Mouse (Mus musculus) embryonic facial prominence, embryonic 14.5 days (tissue): ENCODE measurements around the gene Efcc1. TPM values are rescaled to one million over a fixed set of nuclear protein-coding genes. Genes with fewer than 3 reads are reported as not detected.

ENCODE experiments used
- ATAC-seq: fragments of 200-750 bp; cut with Nextera tagmentation; 2 replicates; pipeline ENCODE4 v1.8.0; 2017; ENCODE audit warnings: low read depth, moderate number of reproducible peaks, moderate TSS enrichment
- DNase-seq: peaks from one replicate; pipeline ENCODE4 v3.0.0-alpha.2; 2015; ENCODE audit warnings: low spot score
- H3K27ac ChIP-seq: fragments of 300-500 bp; sonication (generic); replicated peaks from 2 replicates; pipeline ENCODE4 v1.5.1; 2014; ENCODE audit warnings: low read depth, mild to moderate bottlenecking, low read length, moderate library complexity
- H3K27me3 ChIP-seq: fragments of 300-500 bp; sonication (generic); replicated peaks from 2 replicates; pipeline ENCODE4 v1.6.1; 2014; ENCODE audit warnings: low read length; ENCODE audit not compliant: control insufficient read depth, insufficient read depth
- H3K36me3 ChIP-seq: fragments of 300-500 bp; sonication (generic); 2 replicates; pipeline ENCODE4 v1.6.1; 2014; ENCODE audit warnings: low read length, mixed read lengths; ENCODE audit not compliant: control insufficient read depth, insufficient read depth
- H3K4me1 ChIP-seq: fragments of 300-500 bp; sonication (generic); 2 replicates; pipeline ENCODE4 v1.6.1; 2014; ENCODE audit warnings: antibody characterized with exemption, low read length; ENCODE audit not compliant: control insufficient read depth, insufficient read depth
- H3K4me2 ChIP-seq: fragments of 300-500 bp; sonication (generic); 2 replicates; pipeline ENCODE4 v1.6.1; 2014; ENCODE audit warnings: low read depth, mild to moderate bottlenecking, low read length, moderate library complexity, mixed read lengths
- H3K4me3 ChIP-seq: fragments of 300-500 bp; sonication (generic); 2 replicates; pipeline ENCODE4 v1.5.1; 2014; ENCODE audit warnings: low read depth, mild to moderate bottlenecking, low read length
- H3K9ac ChIP-seq: fragments of 300-500 bp; sonication (generic); 2 replicates; pipeline ENCODE4 v1.6.1; 2014; ENCODE audit warnings: low read depth, mild to moderate bottlenecking, low read length, moderate library complexity, mixed read lengths
- H3K9me3 ChIP-seq: fragments of 300-500 bp; sonication (generic); 2 replicates; pipeline ENCODE4 v1.6.1; 2016; ENCODE audit warnings: low read length; ENCODE audit not compliant: control insufficient read depth
- WGBS: fragments of 180-500 bp; shearing (Covaris S2); extraction: QIAGEN DNeasy Blood & Tissue Kit; methylation state at CpG from one replicate; pipeline ENCODE4 v1.1.7; 2014; 5-methylcytosine and 5-hydroxymethylcytosine counted together
- polyA plus RNA-seq: library from polyadenylated mRNA; unstranded; fragments of >200 nt; fragmentation: Nextera tagmentation; extraction: Ambion mirVana; gene quantifications from 2 replicates; pipeline ENCODE4 v1.2.1, GENCODE M21; 2014

Gene Efcc1
- polyA plus RNA-seq, 1 experiment from 2014 or later: 1.9 TPM

DNA sequence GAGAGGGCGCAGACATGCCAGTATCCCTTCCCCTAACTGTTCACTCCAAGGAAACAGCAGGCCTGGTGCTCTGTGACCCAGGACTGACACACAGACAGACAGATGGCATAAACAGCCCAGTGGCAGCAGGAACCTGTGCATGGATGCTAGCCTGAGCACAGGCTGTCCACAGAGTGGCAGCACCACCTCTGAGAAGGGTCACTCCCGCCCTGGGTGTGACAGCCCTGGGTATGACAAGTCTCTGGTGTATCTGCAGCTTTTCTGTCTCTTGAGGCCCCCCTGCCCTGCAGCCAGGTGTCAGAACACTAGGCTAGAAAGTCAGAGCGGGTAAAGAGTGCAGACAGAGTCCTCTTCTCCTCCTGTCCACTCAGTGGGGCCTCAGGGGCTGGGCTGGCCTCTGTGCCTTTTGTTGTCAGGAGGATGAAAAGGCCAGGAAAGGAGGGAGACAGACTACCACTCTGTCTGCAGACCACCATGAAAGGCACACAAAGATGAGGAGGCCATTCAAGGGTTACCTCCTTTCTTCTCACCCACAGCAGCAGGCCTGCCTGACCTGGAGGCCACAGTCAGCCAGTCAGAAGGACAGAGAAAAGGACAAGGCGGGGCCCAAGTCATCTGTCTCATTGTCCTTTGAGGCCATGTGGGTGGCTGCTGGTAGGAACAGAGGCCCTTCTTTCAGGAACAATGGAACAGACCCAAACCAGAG lies 7.4 kb downstream of the Efcc1 start:
- 69% methylated on average over 4 of the region's 4 CpGs for WGBS

DNA sequence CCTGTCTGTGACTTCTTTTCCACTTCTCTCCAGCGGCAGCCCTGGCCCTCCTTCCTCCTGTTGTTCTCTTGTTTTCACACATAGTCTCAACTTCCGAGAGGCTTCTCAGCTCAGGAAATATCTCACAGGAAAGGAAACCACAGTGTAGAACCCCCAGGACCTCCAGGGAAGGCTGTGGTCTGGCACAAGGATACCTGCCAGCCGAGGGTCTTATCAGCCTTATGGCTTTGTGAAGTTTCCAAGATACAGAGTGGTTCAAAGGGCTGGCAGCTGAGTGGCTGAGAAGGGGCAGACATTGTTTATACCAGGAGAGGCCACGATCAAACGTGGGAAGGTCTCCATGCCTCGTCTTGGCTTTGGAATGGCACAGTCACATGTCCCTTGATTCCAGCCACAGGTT lies 9.2 kb downstream of the Efcc1 start:
- WGBS: 59% methylated on average over 6 of the region's 6 CpGs
- Histone ChIP-seq H3K27me3 (no peaks in the 10 kb centered on the region; the same call in none of the 2 replicates), H3K4me3 (no peak overlapping the region), H3K4me2 (no peak overlapping the region), H3K9ac (no peak overlapping the region), H3K27ac (peak overlapping the region; percentile 11; the same call in 1 of the 2 replicates), H3K4me1 (no peaks in the 10 kb centered on the region), H3K36me3 (no peaks in the 10 kb centered on the region), H3K9me3 (no peaks in the 10 kb centered on the region)
- DNase-seq (no peak), ATAC-seq (no peak)

More for the DNA sequence above, 7.4 kb downstream of the Efcc1 start:
- no peaks in the 10 kb centered on the region for H3K9me3 ChIP-seq
- H3K4me3 ChIP-seq: no peak overlapping the region
- H3K9ac ChIP-seq: 0 out of 2 replicates have a peak overlapping the region, but pooled peaks have one; percentile 19
- 0 out of 2 replicates have a peak overlapping the region, but pooled peaks have one; percentile 10 for H3K27ac ChIP-seq
- no peak for DNase-seq
- peaks cover 17% of the 10 kb centered on the region for H3K27me3 ChIP-seq
- ATAC-seq: peak; percentile 41; the same call in 1 of the 2 replicates
- H3K4me2 ChIP-seq: no peak overlapping the region
- H3K36me3 ChIP-seq: no peaks in the 10 kb centered on the region
- peaks cover 1% of the 10 kb centered on the region; the same call in 1 of the 2 replicates for H3K4me1 ChIP-seq

DNA sequence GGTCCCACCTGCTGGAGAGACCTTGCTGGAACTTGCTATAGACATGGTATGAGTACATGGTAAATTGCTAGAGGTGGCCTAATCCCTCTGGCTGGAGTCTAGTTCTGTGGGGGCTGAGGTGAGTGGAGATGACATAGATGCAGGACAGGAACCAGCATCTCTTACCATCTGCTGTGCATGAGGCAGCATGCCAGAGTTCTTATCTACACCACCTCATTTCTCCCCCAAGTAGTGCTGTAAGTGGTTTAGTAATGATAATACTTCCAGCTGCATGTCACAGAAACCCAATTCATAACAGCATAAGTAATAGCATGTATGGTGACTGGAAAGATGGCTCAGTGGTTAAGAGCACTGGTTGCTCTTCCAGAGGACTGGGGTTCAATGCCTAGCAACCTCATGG lies 9.8 kb downstream of the Efcc1 start:
- H3K36me3 ChIP-seq: no peaks in the 10 kb centered on the region
- DNase-seq (no peak), ATAC-seq (no peak)
- no peaks in the 10 kb centered on the region for H3K9me3 ChIP-seq
- no peak overlapping the region for H3K4me2 ChIP-seq
- H3K27me3 ChIP-seq: no peaks in the 10 kb centered on the region; the same call in none of the 2 replicates
- H3K9ac ChIP-seq: no peak overlapping the region
- no peaks in the 10 kb centered on the region for H3K4me1 ChIP-seq
- H3K4me3 ChIP-seq: no peak overlapping the region
- no peak overlapping the region for H3K27ac ChIP-seq

DNA sequence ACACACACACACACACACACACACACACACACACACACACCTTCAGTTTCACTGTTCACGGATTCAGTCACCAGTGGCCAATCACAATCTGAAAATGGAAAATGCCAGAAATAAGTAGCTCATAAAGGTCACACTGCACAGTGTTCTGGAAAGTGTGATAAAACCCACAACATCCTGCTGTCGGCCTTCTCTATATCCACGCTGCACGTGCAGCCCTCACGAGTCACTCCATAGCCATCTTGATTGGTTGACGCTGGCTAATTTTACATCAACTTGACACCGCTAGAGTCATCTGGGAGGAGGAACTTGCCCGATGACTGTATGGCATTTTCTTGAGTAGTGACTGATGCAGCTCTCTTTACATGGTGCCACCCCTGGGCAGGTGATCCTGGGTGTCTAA lies 11.3 kb downstream of the Efcc1 start:
- 84% methylated on average over 8 of the region's 8 CpGs for WGBS

DNA sequence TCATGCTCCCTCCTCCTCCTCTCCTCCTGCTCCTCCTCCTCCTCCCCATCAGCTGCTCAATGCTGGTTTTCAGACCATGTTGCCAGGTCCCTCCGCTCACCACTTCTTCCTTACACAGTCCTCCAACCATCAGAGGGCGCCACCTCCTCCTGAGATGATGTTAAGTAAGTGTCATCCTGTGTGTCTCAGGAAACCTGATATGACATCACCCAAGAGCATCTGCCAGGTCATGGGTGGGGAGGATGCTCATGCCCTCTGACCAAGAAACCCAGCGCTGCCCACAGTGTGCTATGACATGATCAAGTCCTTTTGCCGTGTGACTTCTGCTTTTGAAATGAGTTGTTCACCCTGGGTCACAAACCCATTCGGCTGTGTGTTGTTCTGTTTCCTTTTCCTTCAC lies 12.1 kb downstream of the Efcc1 start:
- H3K27me3 ChIP-seq: no peaks in the 10 kb centered on the region
- H3K4me3 ChIP-seq: no peak overlapping the region
- no peak overlapping the region for H3K4me2 ChIP-seq
- 78% methylated on average over 5 of the region's 5 CpGs for WGBS
- H3K9me3 ChIP-seq: no peaks in the 10 kb centered on the region
- H3K4me1 ChIP-seq: peaks cover 9% of the 10 kb centered on the region; the same call in 1 of the 2 replicates
- H3K9ac ChIP-seq: no peak overlapping the region
- no peak overlapping the region for H3K27ac ChIP-seq
- DNase-seq (no peak), ATAC-seq (no peak)
- H3K36me3 ChIP-seq: no peaks in the 10 kb centered on the region

More for the DNA sequence above, 11.3 kb downstream of the Efcc1 start:
- ATAC-seq (no peak), DNase-seq (no peak)
- H3K27me3 ChIP-seq: no peaks in the 10 kb centered on the region; the same call in 1 of the 2 replicates
- H3K27ac ChIP-seq: no peak overlapping the region
- no peaks in the 10 kb centered on the region for H3K9me3 ChIP-seq
- H3K4me1 ChIP-seq: peaks cover 5% of the 10 kb centered on the region; the same call in 1 of the 2 replicates
- H3K4me3 ChIP-seq: no peak overlapping the region
- H3K36me3 ChIP-seq: no peaks in the 10 kb centered on the region
- no peak overlapping the region for H3K9ac ChIP-seq
- H3K4me2 ChIP-seq: no peak overlapping the region

DNA sequence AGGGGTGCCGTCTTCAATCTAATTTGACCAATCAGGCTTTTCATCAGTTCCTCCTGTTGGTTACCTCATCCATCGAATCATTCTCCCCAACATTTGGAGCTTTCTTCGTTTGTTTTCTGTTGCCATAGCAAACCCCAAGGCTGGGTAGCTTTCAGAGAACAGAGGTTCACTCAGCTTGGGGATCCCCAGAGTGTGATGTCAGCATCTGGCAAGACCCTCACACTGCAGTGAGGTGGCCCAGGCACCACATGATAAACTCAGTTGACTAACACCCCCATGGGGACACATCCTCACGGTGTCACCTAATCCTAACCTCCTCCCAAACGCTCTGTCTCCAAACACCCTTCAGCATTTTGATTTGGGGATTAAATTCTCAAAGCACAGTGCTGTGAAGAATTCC lies 12.6 kb downstream of the Efcc1 start:
- Histone ChIP-seq H3K9ac (no peak overlapping the region), H3K27ac (no peak overlapping the region), H3K27me3 (no peaks in the 10 kb centered on the region), H3K4me3 (no peak overlapping the region), H3K36me3 (no peaks in the 10 kb centered on the region), H3K4me1 (peaks cover 9% of the 10 kb centered on the region; the same call in 1 of the 2 replicates), H3K9me3 (no peaks in the 10 kb centered on the region), H3K4me2 (no peak overlapping the region)
- DNase-seq (no peak), ATAC-seq (no peak)
- WGBS: 69% methylated on average over 5 of the region's 5 CpGs

DNA sequence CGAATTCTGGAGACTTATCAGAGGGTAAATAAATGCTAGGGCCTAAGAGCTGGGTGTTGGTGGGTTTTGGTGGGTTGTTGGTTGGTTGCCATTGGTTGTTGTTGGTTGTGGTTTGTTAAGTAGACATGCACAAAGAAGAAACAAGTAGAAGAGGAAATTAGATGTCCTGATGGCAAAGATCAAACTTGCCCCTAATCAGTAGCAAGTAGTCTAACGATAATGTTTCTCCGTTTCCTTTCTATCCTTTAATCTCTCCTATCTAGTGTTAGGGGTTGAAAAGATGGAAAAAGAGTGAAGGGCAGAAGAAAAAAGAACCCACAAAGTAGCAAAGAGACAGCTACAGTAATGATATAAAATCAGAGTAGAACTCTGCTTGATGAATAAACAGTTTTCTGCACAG lies 14.0 kb downstream of the Efcc1 start:
- WGBS: 80% methylated on average over 3 of the region's 3 CpGs
- no peak overlapping the region for H3K4me3 ChIP-seq
- no peaks in the 10 kb centered on the region for H3K36me3 ChIP-seq
- no peak overlapping the region for H3K4me2 ChIP-seq
- no peak overlapping the region for H3K9ac ChIP-seq
- ATAC-seq (no peak), DNase-seq (no peak)
- H3K9me3 ChIP-seq: no peaks in the 10 kb centered on the region
- H3K27ac ChIP-seq: no peak overlapping the region
- peaks cover 9% of the 10 kb centered on the region; the same call in 1 of the 2 replicates for H3K4me1 ChIP-seq
- H3K27me3 ChIP-seq: no peaks in the 10 kb centered on the region

DNA sequence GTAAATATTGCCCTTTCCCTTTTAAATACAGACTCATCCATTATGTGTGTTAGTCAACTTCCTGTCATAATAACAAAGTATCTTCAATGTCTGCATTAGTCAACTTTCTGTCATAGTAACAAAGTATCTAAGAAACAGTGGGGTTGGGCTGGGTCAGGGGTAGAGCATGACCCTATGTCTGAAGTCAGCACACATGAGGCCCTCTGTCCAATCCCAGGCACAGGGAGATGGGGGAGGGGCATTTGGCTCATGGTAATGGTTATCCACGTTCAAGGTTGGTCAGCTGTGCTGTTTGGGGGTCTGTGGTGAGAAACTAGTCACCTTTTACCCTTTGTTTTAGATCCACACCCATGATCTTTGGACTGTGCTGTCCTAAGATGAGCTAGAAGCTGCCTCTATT lies 14.6 kb downstream of the Efcc1 start:
- Histone ChIP-seq H3K4me1 (peaks cover 9% of the 10 kb centered on the region; the same call in 1 of the 2 replicates), H3K36me3 (no peaks in the 10 kb centered on the region), H3K27me3 (no peaks in the 10 kb centered on the region), H3K9ac (no peak overlapping the region), H3K4me2 (no peak overlapping the region), H3K9me3 (no peaks in the 10 kb centered on the region), H3K4me3 (no peak overlapping the region), H3K27ac (no peak overlapping the region)
- DNase-seq (no peak), ATAC-seq (no peak)
- WGBS: 33% methylated on average over 1 of the region's 1 CpGs

DNA sequence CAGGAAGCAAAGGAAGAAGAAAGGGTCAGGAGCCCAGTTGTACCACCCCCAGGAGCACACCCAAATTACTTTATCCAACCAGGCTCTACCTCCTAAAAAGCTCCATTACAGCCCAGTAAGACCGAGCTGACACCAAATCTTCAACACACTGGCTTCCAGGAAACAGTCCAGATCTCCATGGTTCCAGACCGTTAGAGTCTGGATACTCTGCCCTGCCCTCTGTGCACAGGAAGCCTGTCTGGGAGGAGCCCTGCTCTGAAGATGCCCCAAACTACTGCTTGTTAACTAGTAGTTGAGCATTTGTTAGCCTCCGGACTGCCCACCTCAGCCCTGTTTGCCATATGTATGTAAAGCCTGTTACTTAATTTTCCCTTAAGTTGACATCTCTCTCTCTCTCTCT lies 15.4 kb downstream of the Efcc1 start:
- Histone ChIP-seq H3K4me2 (no peak overlapping the region), H3K27me3 (no peaks in the 10 kb centered on the region), H3K9me3 (no peaks in the 10 kb centered on the region), H3K9ac (no peak overlapping the region), H3K27ac (no peak overlapping the region), H3K4me1 (peaks cover 9% of the 10 kb centered on the region; the same call in 1 of the 2 replicates), H3K4me3 (no peak overlapping the region), H3K36me3 (no peaks in the 10 kb centered on the region)
- DNase-seq (no peak), ATAC-seq (no peak)
- 58% methylated on average over 3 of the region's 3 CpGs for WGBS
